Mouse (Mus musculus): ENCODE data around the gene Nmt1. TPM values are rescaled to one million over a fixed set of nuclear protein-coding genes. Genes with fewer than 3 reads are reported as not detected.

Gene Nmt1
- polyA plus RNA-seq, 1 experiment: 74.3 TPM

DNA sequence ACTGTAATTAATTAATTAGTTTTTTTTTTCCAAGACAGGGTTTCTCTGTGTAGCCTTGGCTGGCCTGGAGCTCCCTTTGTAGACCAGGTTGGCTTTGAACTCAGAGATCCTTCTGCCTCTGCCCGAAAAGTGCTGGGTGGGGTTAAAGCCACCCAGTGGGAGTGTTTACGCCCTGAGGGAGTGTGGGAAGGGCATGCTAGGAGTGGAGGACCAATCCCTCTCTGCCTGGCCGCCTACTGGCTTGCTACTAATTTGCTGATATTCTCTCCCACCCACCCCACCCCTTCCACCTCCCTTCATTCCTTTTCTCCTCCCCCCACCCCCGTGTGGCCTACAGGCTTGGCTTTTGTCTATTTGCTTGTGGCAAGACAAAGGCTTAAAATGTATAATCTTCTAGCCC is 78.4 kb downstream of the Nmt1 start:
- Histone ChIP-seq H3K4me1 (ENCODE audit: control insufficient read depth, insufficient read depth, low read length) (no peaks in the 10 kb centered on the region), H3K27ac (ENCODE audit: insufficient read depth, low read length) (no peak overlapping the region), H3K4me3 (ENCODE audit: insufficient read depth, low read length) (no peak overlapping the region)
- TF ChIP-seq POLR2A (IDR thresholded peaks at IDR 0.05; ENCODE audit: extremely low read depth, insufficient read depth, low read length) (no peak), CTCF (IDR thresholded peaks at IDR 0.05; ENCODE audit: extremely low read depth, insufficient read depth, low read length) (no peak)

DNA sequence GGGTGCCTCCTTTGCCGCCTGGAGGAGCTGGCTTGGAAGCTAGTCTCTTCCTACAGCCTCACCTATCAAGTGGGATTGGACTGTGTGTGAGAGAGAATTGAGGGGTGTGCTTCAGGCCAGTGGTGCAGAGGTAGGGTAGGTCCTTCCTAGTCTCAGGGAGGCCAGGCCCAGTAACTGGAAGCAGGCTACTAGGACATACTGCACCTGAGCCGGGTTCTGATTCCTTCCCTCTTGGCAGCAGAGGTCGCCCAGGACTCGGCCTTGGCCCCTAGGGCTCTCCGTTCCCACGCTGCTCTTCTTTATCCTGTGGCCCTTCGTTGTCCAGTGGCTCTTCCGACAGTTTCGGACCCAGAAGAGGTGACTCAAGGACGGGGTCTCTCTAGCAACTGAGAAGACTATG is 83.3 kb downstream of the Nmt1 start:
- Histone ChIP-seq H3K4me1 (ENCODE audit: control insufficient read depth, insufficient read depth, low read length) (no peaks in the 10 kb centered on the region; the same call in 1 of the 2 replicates), H3K4me3 (ENCODE audit: insufficient read depth, low read length) (no peak overlapping the region), H3K27ac (ENCODE audit: insufficient read depth, low read length) (no peak overlapping the region)
- TF ChIP-seq CTCF (IDR thresholded peaks at IDR 0.05; ENCODE audit: extremely low read depth, insufficient read depth, low read length): no peak
- 0 out of 2 replicates have a peak, but pooled peaks have one; percentile 7 for TF ChIP-seq POLR2A (IDR thresholded peaks at IDR 0.05; ENCODE audit: extremely low read depth, insufficient read depth, low read length)

GRCm38 (mm10) chr11:103111881-103112551 is 84.0 kb downstream of the Nmt1 start:
- no peak for TF ChIP-seq CTCF (IDR thresholded peaks at IDR 0.05; ENCODE audit: extremely low read depth, insufficient read depth, low read length)
- peak; percentile 20; the same call in 1 of the 2 replicates for TF ChIP-seq POLR2A (IDR thresholded peaks at IDR 0.05; ENCODE audit: extremely low read depth, insufficient read depth, low read length)
- Histone ChIP-seq H3K4me1 (ENCODE audit: control insufficient read depth, insufficient read depth, low read length) (no peaks in the 10 kb centered on the region; the same call in 1 of the 2 replicates), H3K4me3 (ENCODE audit: insufficient read depth, low read length) (no peak overlapping the region; the same call in 1 of the 2 replicates), H3K27ac (ENCODE audit: insufficient read depth, low read length) (no peak overlapping the region)

DNA sequence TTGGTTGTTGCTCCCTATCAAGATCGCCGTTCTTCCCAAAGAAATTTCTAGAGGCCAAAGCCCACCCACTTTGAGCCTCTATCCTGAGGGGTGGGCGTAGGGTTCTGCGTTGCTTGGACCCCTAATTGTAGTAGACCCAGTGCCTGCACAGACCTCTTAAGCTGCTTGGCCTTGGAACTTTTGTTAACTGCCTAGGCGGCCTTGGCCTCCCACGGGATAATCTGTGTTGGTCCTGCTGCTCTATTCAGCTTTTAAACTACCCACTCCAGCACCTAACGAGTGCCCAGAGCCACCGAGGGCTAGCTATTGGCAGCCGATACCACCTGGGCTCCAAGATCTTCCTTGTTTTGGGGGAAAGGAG is 84.5 kb downstream of the Nmt1 start:
- no peak overlapping the region for H3K27ac ChIP-seq (ENCODE audit: insufficient read depth, low read length)
- no peak for TF ChIP-seq POLR2A (IDR thresholded peaks at IDR 0.05; ENCODE audit: extremely low read depth, insufficient read depth, low read length)
- TF ChIP-seq CTCF (IDR thresholded peaks at IDR 0.05; ENCODE audit: extremely low read depth, insufficient read depth, low read length): no peak
- H3K4me1 ChIP-seq (ENCODE audit: control insufficient read depth, insufficient read depth, low read length): no peaks in the 10 kb centered on the region; the same call in 1 of the 2 replicates
- H3K4me3 ChIP-seq (ENCODE audit: insufficient read depth, low read length): no peak overlapping the region

DNA sequence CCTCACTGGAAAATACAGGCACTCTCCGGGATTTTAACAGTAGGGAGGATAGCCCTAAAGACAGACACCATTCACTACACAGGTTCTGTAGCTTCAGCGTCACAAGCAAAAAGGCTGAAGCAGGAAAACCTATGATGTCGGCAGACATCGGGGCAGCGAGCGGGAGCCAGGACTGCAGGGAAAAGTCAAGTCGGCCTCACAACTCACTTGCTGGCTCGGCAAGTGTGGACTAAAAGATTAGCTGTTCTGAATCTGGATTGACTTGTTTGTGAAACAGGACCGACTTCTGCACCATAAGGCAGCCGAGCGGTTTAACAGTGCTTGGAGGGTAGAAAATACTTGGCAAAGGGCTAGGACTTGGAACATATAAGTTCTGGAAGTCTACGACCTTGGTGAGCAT is 85.0 kb downstream of the Nmt1 start:
- Histone ChIP-seq H3K4me3 (ENCODE audit: insufficient read depth, low read length) (no peak overlapping the region), H3K27ac (ENCODE audit: insufficient read depth, low read length) (no peak overlapping the region), H3K4me1 (ENCODE audit: control insufficient read depth, insufficient read depth, low read length) (no peaks in the 10 kb centered on the region; the same call in 1 of the 2 replicates)
- TF ChIP-seq CTCF (IDR thresholded peaks at IDR 0.05; ENCODE audit: extremely low read depth, insufficient read depth, low read length) (no peak), POLR2A (IDR thresholded peaks at IDR 0.05; ENCODE audit: extremely low read depth, insufficient read depth, low read length) (no peak)

DNA sequence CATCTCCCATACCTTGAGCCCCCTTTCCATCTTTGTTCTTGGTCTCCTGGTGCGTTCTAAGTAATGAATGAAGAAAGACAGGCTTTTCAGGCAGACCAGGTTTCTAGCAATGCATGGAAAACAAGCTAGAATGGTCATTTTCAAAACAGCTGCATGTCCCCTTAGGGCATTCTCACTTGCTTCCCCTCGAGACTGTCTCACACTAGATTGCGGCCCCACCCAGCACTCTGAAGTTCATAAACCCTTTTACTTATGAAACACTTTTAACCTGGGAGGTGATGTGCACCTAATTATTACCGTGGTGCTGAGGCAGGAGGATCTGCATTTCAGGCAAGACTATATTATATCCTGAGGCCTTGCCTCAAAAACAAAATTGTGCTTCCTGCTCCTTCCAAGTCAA is 85.8 kb downstream of the Nmt1 start:
- H3K27ac ChIP-seq (ENCODE audit: insufficient read depth, low read length): no peak overlapping the region
- H3K4me3 ChIP-seq (ENCODE audit: insufficient read depth, low read length): no peak overlapping the region
- TF ChIP-seq CTCF (IDR thresholded peaks at IDR 0.05; ENCODE audit: extremely low read depth, insufficient read depth, low read length): no peak
- TF ChIP-seq POLR2A (IDR thresholded peaks at IDR 0.05; ENCODE audit: extremely low read depth, insufficient read depth, low read length): no peak
- H3K4me1 ChIP-seq (ENCODE audit: control insufficient read depth, insufficient read depth, low read length): no peaks in the 10 kb centered on the region; the same call in 1 of the 2 replicates

- TF ChIP-seq POLR2A (IDR thresholded peaks at IDR 0.05; ENCODE audit: extremely low read depth, insufficient read depth, low read length): no peak
- TF ChIP-seq CTCF (IDR thresholded peaks at IDR 0.05; ENCODE audit: extremely low read depth, insufficient read depth, low read length): no peak
- no peaks in the 10 kb centered on the region; the same call in 1 of the 2 replicates for H3K4me1 ChIP-seq (ENCODE audit: control insufficient read depth, insufficient read depth, low read length)
- H3K4me3 ChIP-seq (ENCODE audit: insufficient read depth, low read length): peak overlapping the region; percentile 68
- H3K27ac ChIP-seq (ENCODE audit: insufficient read depth, low read length): peak overlapping the region; percentile 94; the same call in 1 of the 2 replicates
These were observed 86.4 kb downstream of the Nmt1 start for GRCm38 (mm10) chr11:103114270-103114943.

- no peaks in the 10 kb centered on the region; the same call in 1 of the 2 replicates for H3K4me1 ChIP-seq (ENCODE audit: control insufficient read depth, insufficient read depth, low read length)
- peak overlapping the region; percentile 94 for H3K27ac ChIP-seq (ENCODE audit: insufficient read depth, low read length)
- TF ChIP-seq POLR2A (IDR thresholded peaks at IDR 0.05; ENCODE audit: extremely low read depth, insufficient read depth, low read length): peak; percentile 86
- TF ChIP-seq CTCF (IDR thresholded peaks at IDR 0.05; ENCODE audit: extremely low read depth, insufficient read depth, low read length): no peak
- H3K4me3 ChIP-seq (ENCODE audit: insufficient read depth, low read length): peak overlapping the region; percentile 68
These were observed 87.4 kb downstream of the Nmt1 start for GRCm38 (mm10) chr11:103115163-103116007.
